Mouse (Mus musculus) E14TG2a.4 (cell line): ENCODE data around the gene Tceal9.

Experiments
- CTCF ChIP-seq: conservative IDR thresholded peaks from 2 replicates; pipeline ENCODE4 v1.5.1; 2014; ENCODE audit warnings: low read length
- NANOG ChIP-seq: IDR thresholded peaks from 2 replicates; pipeline ENCODE4 v1.6.1; 2014; ENCODE audit warnings: borderline replicate concordance, low read length, mixed read lengths

DNA sequence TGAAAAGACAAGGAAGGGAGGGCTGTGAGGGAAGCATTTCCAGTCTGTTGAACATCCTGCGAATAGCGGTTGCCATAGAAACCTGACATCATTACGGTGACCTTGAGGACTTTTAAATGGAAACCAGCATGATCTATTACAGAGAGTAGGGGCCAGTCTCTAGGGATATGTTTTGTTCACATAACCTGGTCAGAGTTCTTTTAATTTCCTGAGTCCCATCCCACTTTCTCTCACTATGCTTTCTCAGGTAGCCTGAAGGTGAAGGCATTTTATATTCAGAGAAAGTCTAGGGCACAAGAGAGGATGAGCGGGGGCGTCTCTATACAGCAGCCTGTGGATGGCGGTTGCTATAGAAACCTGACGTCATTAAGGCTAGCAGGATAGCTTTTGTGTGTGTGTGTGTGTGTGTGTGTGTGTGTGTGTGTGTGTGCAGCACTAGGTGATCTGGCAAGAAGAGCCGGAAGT is 46.0 kb downstream of the Tceal9 start:
- TF ChIP-seq CTCF = no peak
- TF ChIP-seq NANOG = no peak
